Mouse (Mus musculus) intestine, postnatal 0 days (tissue): ENCODE measurements around the gene Cdh8. TPM values are rescaled to one million over a fixed set of nuclear protein-coding genes. Genes with fewer than 3 reads are reported as not detected.

Source experiments
- ATAC-seq: fragments of 200-750 bp; cut with Nextera tagmentation; 2 replicates; pipeline ENCODE4 v1.8.0; 2017; ENCODE audit warnings: mild to moderate bottlenecking, moderate TSS enrichment, moderate library complexity
- H3K27ac ChIP-seq: fragments of 300-500 bp; sonication (generic); 2 replicates; pipeline ENCODE4 v1.5.1; 2014; ENCODE audit warnings: mild to moderate bottlenecking, low read depth, low read length, moderate library complexity
- H3K27me3 ChIP-seq: fragments of 300-500 bp; sonication (generic); replicated peaks from 2 replicates; pipeline ENCODE4 v1.6.1; 2014; ENCODE audit warnings: low read length, mixed read lengths; ENCODE audit not compliant: control insufficient read depth, insufficient read depth
- H3K36me3 ChIP-seq: fragments of 300-500 bp; sonication (generic); 2 replicates; pipeline ENCODE4 v1.6.1; 2014; ENCODE audit warnings: mild to moderate bottlenecking, moderate library complexity; ENCODE audit not compliant: control insufficient read depth, insufficient read depth
- H3K4me1 ChIP-seq: fragments of 300-500 bp; sonication (generic); replicated peaks from 2 replicates; pipeline ENCODE4 v1.6.1; 2014; ENCODE audit warnings: antibody characterized with exemption, low read length, mixed read lengths; ENCODE audit not compliant: control insufficient read depth, insufficient read depth
- H3K4me2 ChIP-seq: fragments of 300-500 bp; sonication (generic); replicated peaks from 2 replicates; pipeline ENCODE4 v1.6.1; 2014; ENCODE audit warnings: low read depth, mild to moderate bottlenecking, moderate library complexity
- H3K4me3 ChIP-seq: fragments of 300-500 bp; sonication (generic); 2 replicates; pipeline ENCODE4 v1.5.1; 2014; ENCODE audit warnings: low read depth, low read length
- H3K9ac ChIP-seq: fragments of 300-500 bp; sonication (generic); 2 replicates; pipeline ENCODE4 v1.6.1; 2014; ENCODE audit warnings: mild to moderate bottlenecking, low read depth, low read length
- H3K9me3 ChIP-seq: fragments of 300-500 bp; sonication (generic); 2 replicates; pipeline ENCODE4 v1.6.1; 2016; ENCODE audit warnings: mixed run types; ENCODE audit not compliant: control insufficient read depth
- CTCF ChIP-seq: sonication (generic); IDR thresholded peaks from 2 replicates; pipeline ENCODE4 v1.5.1; 2016; ENCODE audit warnings: low read depth, mild to moderate bottlenecking, control low read depth, antibody characterized with exemption, moderate library complexity
- WGBS: fragments of 180-500 bp; shearing (Covaris S2); extraction: QIAGEN DNeasy Blood & Tissue Kit; methylation state at CpG from one replicate; pipeline ENCODE4 v1.1.7; 2014; 5-methylcytosine and 5-hydroxymethylcytosine counted together
- polyA plus RNA-seq: library from polyadenylated mRNA; unstranded; fragments of >200 nt; fragmentation: Nextera tagmentation; extraction: Ambion mirVana; gene quantifications from 2 replicates; pipeline ENCODE4 v1.2.1, GENCODE M21; 2015

Cdh8 gene
- polyA plus RNA-seq = 0.35 and 0.46 TPM in 2 replicates

GRCm38 (mm10) chr8:99415966-99416781, at the start of gene Cdh8:
TSS of gene Cdh8 (minus strand) at chr8:99416471.
- Histone ChIP-seq H3K27me3 (peaks cover 33% of the 10 kb centered on the region), H3K36me3 (no peaks in the 10 kb centered on the region), H3K27ac (no peak within 1 kb of the TSS), H3K4me3 (peak within 1 kb of the TSS; percentile 26), H3K4me1 (no peaks in the 10 kb centered on the region), H3K4me2 (peak within 1 kb of the TSS; percentile 55), H3K9ac (no peak within 1 kb of the TSS), H3K9me3 (no peaks in the 10 kb centered on the region)
- no peak for TF ChIP-seq CTCF
- 1% methylated on average over 58 of the region's 58 CpGs for WGBS
- no peak for ATAC-seq

- TF ChIP-seq CTCF = no peak
- Histone ChIP-seq H3K9me3 (no peaks in the 10 kb centered on the region), H3K4me1 (no peaks in the 10 kb centered on the region), H3K27me3 (no peaks in the 10 kb centered on the region), H3K9ac (no peak overlapping the region), H3K27ac (no peak overlapping the region), H3K4me2 (no peak overlapping the region), H3K4me3 (no peak overlapping the region), H3K36me3 (no peaks in the 10 kb centered on the region)
- no peak for ATAC-seq
- 97% methylated on average over 1 of the region's 1 CpGs for WGBS
These were observed 30.2 kb upstream of the Cdh8 start for GRCm38 (mm10) chr8:99446506-99446905.

- Histone ChIP-seq H3K4me1 (no peaks in the 10 kb centered on the region), H3K4me2 (no peak overlapping the region), H3K4me3 (no peak overlapping the region), H3K27me3 (no peaks in the 10 kb centered on the region), H3K9me3 (no peaks in the 10 kb centered on the region), H3K36me3 (no peaks in the 10 kb centered on the region), H3K9ac (no peak overlapping the region), H3K27ac (no peak overlapping the region)
- TF ChIP-seq CTCF = no peak
- 74% methylated on average over 4 of the region's 4 CpGs for WGBS
- no peak for ATAC-seq
These were observed 9.6 kb upstream of the Cdh8 start for GRCm38 (mm10) chr8:99425901-99426300.

GRCm38 (mm10) chr8:99421516-99421915, 5.2 kb upstream of the Cdh8 start:
- Histone ChIP-seq H3K27me3 (peaks cover 10% of the 10 kb centered on the region; the same call in 1 of the 2 replicates), H3K4me1 (no peaks in the 10 kb centered on the region), H3K4me2 (no peak overlapping the region), H3K9ac (no peak overlapping the region), H3K9me3 (no peaks in the 10 kb centered on the region), H3K27ac (no peak overlapping the region), H3K36me3 (no peaks in the 10 kb centered on the region), H3K4me3 (no peak overlapping the region)
- WGBS = 23% methylated on average over 7 of the region's 7 CpGs
- TF ChIP-seq CTCF = peak; percentile 29
- ATAC-seq = no peak

- WGBS = 88% methylated on average over 4 of the region's 4 CpGs
These were observed 3.5 kb upstream of the Cdh8 start for GRCm38 (mm10) chr8:99419726-99420125.

GRCm38 (mm10) chr8:99417456-99417855, 1.2 kb upstream of the Cdh8 start:
- WGBS = 61% methylated on average over 7 of the region's 7 CpGs
- H3K4me1 ChIP-seq = no peaks in the 10 kb centered on the region
- no peak for TF ChIP-seq CTCF
- no peak overlapping the region for H3K4me2 ChIP-seq
- no peaks in the 10 kb centered on the region for H3K9me3 ChIP-seq
- H3K4me3 ChIP-seq = no peak overlapping the region
- peaks cover 33% of the 10 kb centered on the region for H3K27me3 ChIP-seq
- H3K27ac ChIP-seq = no peak overlapping the region
- H3K9ac ChIP-seq = no peak overlapping the region
- ATAC-seq = no peak
- no peaks in the 10 kb centered on the region for H3K36me3 ChIP-seq

More at GRCm38 (mm10) chr8:99419726-99420125, 3.5 kb upstream of the Cdh8 start:
- H3K9ac ChIP-seq = no peak overlapping the region
- no peaks in the 10 kb centered on the region for H3K36me3 ChIP-seq
- peaks cover 28% of the 10 kb centered on the region for H3K27me3 ChIP-seq
- no peak overlapping the region for H3K4me3 ChIP-seq
- H3K4me1 ChIP-seq = no peaks in the 10 kb centered on the region
- H3K9me3 ChIP-seq = no peaks in the 10 kb centered on the region
- no peak overlapping the region for H3K4me2 ChIP-seq
- H3K27ac ChIP-seq = no peak overlapping the region
- no peak for TF ChIP-seq CTCF
- ATAC-seq = no peak
